Mouse (Mus musculus) stomach, postnatal 0 days (tissue): ENCODE measurements around the gene Ipo4. TPM values are rescaled to one million over a fixed set of nuclear protein-coding genes. Genes with fewer than 3 reads are reported as not detected.

Source experiments
- ATAC-seq: fragments of 200-750 bp; cut with Nextera tagmentation; 2 replicates; pipeline ENCODE4 v1.8.0; 2017; ENCODE audit not compliant: low FRiP score, low TSS enrichment
- DNase-seq: peaks from one replicate; pipeline ENCODE4 v3.0.0-alpha.2; 2016; ENCODE audit warnings: low spot score
- H3K27ac ChIP-seq: fragments of 300-500 bp; sonication (generic); replicated peaks from 2 replicates; pipeline ENCODE4 v1.5.1; 2014; ENCODE audit warnings: mild to moderate bottlenecking, control low read depth
- H3K27me3 ChIP-seq: fragments of 300-500 bp; sonication (generic); 2 replicates; pipeline ENCODE4 v1.6.1; 2014; ENCODE audit warnings: low read length; ENCODE audit not compliant: control insufficient read depth, insufficient read depth
- H3K36me3 ChIP-seq: fragments of 300-500 bp; sonication (generic); 2 replicates; pipeline ENCODE4 v1.6.1; 2014; ENCODE audit warnings: low read length, mixed read lengths; ENCODE audit not compliant: control insufficient read depth, insufficient read depth
- H3K4me1 ChIP-seq: fragments of 300-500 bp; sonication (generic); replicated peaks from 2 replicates; pipeline ENCODE4 v1.6.1; 2014; ENCODE audit warnings: antibody characterized with exemption; ENCODE audit not compliant: control insufficient read depth, insufficient read depth
- H3K4me2 ChIP-seq: fragments of 300-500 bp; sonication (generic); replicated peaks from 2 replicates; pipeline ENCODE4 v1.6.1; 2014; ENCODE audit warnings: low read depth, mild to moderate bottlenecking, control low read depth, moderate library complexity
- H3K4me3 ChIP-seq: fragments of 300-500 bp; sonication (generic); 2 replicates; pipeline ENCODE4 v1.5.1; 2014; ENCODE audit warnings: low read depth, low read length, control low read depth
- H3K9ac ChIP-seq: fragments of 300-500 bp; sonication (generic); 2 replicates; pipeline ENCODE4 v1.6.1; 2014; ENCODE audit warnings: mild to moderate bottlenecking, low read length, control low read depth, mixed read lengths
- H3K9me3 ChIP-seq: fragments of 300-500 bp; sonication (generic); 2 replicates; pipeline ENCODE4 v1.6.1; 2016; ENCODE audit warnings: low read length; ENCODE audit not compliant: control insufficient read depth
- CTCF ChIP-seq: IDR thresholded peaks from 2 replicates; pipeline ENCODE4 v1.5.1; 2016; ENCODE audit warnings: antibody characterized with exemption, low read depth, mild to moderate bottlenecking, moderate library complexity
- EP300 ChIP-seq: optimal IDR thresholded peaks from 2 replicates; pipeline ENCODE3; 2016; ENCODE audit warnings: antibody characterized with exemption
- WGBS: fragments of 180-500 bp; shearing (Covaris S2); extraction: QIAGEN DNeasy Blood & Tissue Kit; methylation state at CpG from one replicate; pipeline ENCODE4 v1.1.7; 2014; 5-methylcytosine and 5-hydroxymethylcytosine counted together
- polyA plus RNA-seq: library from polyadenylated mRNA; unstranded; fragments of >200 nt; fragmentation: Nextera tagmentation; extraction: Ambion mirVana; gene quantifications from 2 replicates; pipeline ENCODE4 v1.2.1, GENCODE M21; 2015

Gene Ipo4
- polyA plus RNA-seq, 1 experiment from 2014 or later = 28.8 TPM

DNA sequence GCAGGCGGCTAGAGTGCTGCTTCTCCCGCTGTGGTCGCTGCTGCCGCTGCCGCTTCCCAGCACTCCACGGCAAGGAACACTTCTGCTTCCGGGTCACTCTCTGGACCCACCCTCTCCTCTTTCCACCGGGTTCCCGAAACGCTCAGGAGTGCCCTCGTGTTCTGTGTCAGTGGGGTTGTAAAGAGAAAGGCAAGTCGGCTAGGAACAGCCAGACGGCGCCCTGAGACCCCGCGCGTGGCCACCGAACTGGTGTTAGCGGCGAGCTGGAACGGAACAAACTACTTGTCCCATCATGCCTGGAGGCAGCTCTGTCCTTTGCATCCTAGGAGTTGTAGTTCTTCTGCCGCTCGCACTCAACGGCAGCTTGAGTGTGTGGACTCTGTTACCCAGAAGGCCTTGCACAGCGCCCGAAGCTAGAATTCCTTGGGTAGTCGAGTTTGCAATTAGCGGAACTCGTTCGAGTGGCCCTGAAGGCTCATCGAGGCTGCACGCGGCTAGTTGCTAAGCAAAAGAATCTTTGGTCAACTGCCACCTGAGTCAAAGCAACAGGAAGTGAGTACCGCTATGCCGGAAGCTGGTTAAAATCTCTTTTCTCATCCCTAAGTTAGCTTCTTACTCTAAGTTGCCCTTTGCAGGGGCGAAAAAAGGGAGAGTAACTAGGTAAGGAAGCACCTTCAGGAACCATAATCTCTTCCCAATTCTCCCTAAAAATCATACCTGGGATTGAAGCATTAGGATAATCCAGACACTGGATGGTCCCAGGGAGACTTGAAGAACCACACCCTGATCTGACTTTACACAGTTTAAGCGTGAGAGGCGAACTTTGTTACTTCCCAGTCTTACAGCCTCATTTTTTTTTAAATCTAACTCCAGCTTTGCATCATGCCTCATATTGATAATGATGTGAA is 36.3 kb upstream of the Ipo4 start, which contains the start of the genes Gmpr2 and Nedd8:
Gmpr2 (plus strand) TSS at position 109 of the 908 bp plus-strand sequence.
Nedd8 (minus strand) TSS at position 292 of the 908 bp plus-strand sequence.
- DNase-seq = peak; percentile 89
- TF ChIP-seq CTCF (no peak), EP300 (no peak)
- no peaks in the 10 kb centered on the region for H3K36me3 ChIP-seq
- no peaks in the 10 kb centered on the region for H3K9me3 ChIP-seq
- ATAC-seq = peak; percentile 97
- H3K4me3 ChIP-seq = peak within 1 kb of the TSS; percentile 78
- H3K27me3 ChIP-seq = no peaks in the 10 kb centered on the region
- H3K4me2 ChIP-seq = peak within 1 kb of the TSS; percentile 84
- WGBS = 1% methylated on average over 38 of the region's 38 CpGs
- H3K9ac ChIP-seq = peak within 1 kb of the TSS; percentile 84
- peak within 1 kb of the TSS; percentile 82 for H3K27ac ChIP-seq
- peaks cover 3% of the 10 kb centered on the region; the same call in 1 of the 2 replicates for H3K4me1 ChIP-seq

DNA sequence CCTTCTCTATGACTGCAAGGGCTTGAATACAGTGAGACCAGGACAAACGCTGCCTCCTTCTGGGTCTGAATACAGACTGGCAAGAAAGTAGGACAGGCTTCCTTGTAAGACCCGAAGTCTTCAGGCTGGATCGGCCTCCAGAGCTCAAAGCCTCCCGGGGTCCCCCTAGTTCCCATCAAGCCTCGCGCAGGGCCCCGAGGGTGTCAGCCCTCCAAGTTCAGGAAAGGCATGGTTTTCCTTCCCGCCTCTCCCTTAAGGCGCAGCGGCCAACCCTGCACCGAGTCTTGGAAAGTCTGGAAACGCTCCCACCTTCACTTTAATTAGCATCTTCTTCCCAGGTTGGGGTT is 35.7 kb upstream of the Ipo4 start:
- Histone ChIP-seq H3K27ac (peak overlapping the region; percentile 82), H3K36me3 (no peaks in the 10 kb centered on the region), H3K9ac (peak overlapping the region; percentile 84), H3K27me3 (no peaks in the 10 kb centered on the region), H3K4me1 (peaks cover 3% of the 10 kb centered on the region; the same call in 1 of the 2 replicates), H3K4me2 (peak overlapping the region; percentile 84), H3K9me3 (no peaks in the 10 kb centered on the region), H3K4me3 (peak overlapping the region; percentile 78)
- DNase-seq (no peak), ATAC-seq (peak; percentile 11; the same call in 1 of the 2 replicates)
- TF ChIP-seq CTCF (no peak; the same call in 1 of the 2 replicates), EP300 (no peak)
- WGBS = 0% methylated on average over 12 of the region's 12 CpGs

DNA sequence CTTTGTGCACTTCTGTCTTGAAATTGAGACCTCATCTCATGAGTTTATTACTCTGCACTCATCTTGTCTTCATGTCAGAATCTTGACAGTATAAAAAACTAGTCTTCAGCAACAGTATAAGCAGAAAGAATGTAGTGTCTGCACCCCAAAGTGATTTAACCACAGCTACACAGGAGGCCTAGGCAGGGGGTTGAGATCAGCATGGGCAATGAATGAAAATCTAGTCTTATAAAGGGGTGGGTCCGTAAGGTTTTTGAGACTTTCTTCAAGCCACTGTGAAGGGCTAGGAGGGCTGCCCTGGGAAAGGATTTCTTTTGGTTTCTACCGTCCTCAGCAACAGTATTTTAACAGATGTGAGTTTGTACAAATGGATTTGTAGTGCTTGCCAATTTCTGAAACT is 24.9 kb upstream of the Ipo4 start:
- whole genome bisulfite sequencing = 30% methylated on average over 2 of the region's 2 CpGs

DNA sequence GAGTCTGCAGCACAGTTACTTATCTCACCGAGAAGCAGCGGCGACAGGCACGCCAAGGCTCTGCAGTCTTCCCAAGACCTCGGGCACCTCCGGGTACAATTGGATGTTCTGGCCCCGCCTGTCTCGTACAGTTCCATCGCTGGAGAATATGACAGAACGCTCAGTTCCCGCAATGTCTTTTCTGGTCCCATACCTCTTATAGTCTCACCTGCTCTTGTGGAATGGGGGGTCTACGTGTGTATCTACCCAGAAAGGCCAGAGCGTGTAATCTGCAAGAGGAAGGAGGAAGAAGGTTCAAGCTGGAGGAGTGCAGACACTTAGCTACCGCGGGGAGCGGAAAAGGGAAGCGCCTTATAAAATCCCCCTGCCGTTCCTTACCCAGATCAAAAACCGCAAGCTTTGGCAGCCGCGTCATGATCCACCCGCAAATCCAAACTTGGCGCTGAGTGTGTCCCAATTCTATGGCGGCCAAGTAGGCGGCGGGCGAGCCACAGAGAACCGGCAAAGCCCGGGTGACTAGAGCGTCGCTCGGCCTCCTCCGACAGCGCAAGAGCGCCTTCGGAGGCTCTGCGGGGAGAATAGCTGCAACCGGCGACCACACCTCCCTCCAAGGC is 24.3 kb upstream of the Ipo4 start, which contains the start of gene Mdp1:
Mdp1 (minus strand) TSS at position 549 of the 614 bp plus-strand sequence.
- H3K36me3 ChIP-seq = no peaks in the 10 kb centered on the region; the same call in 1 of the 2 replicates
- DNase-seq (peak; percentile 88), ATAC-seq (peak; percentile 92)
- H3K9ac ChIP-seq = peak within 1 kb of the TSS; percentile 79
- WGBS = under 1% methylated on average over 39 of the region's 39 CpGs
- no peaks in the 10 kb centered on the region for H3K27me3 ChIP-seq
- TF ChIP-seq EP300 = peak; percentile 71
- peak; percentile 67 for TF ChIP-seq CTCF
- no peaks in the 10 kb centered on the region; the same call in 1 of the 2 replicates for H3K4me1 ChIP-seq
- H3K4me3 ChIP-seq = peak within 1 kb of the TSS; percentile 78
- peak within 1 kb of the TSS; percentile 70 for H3K4me2 ChIP-seq
- H3K9me3 ChIP-seq = no peaks in the 10 kb centered on the region
- peak within 1 kb of the TSS; percentile 75 for H3K27ac ChIP-seq

More for the DNA sequence above, 24.9 kb upstream of the Ipo4 start:
- H3K4me3 ChIP-seq = no peak overlapping the region
- no peak overlapping the region for H3K9ac ChIP-seq
- H3K27me3 ChIP-seq = no peaks in the 10 kb centered on the region
- H3K4me2 ChIP-seq = no peak overlapping the region
- H3K27ac ChIP-seq = no peak overlapping the region; the same call in 1 of the 2 replicates
- ATAC-seq (no peak), DNase-seq (no peak)
- no peak for TF ChIP-seq EP300
- no peak for TF ChIP-seq CTCF
- H3K4me1 ChIP-seq = no peaks in the 10 kb centered on the region; the same call in 1 of the 2 replicates
- no peaks in the 10 kb centered on the region for H3K9me3 ChIP-seq
- H3K36me3 ChIP-seq = no peaks in the 10 kb centered on the region; the same call in 1 of the 2 replicates

DNA sequence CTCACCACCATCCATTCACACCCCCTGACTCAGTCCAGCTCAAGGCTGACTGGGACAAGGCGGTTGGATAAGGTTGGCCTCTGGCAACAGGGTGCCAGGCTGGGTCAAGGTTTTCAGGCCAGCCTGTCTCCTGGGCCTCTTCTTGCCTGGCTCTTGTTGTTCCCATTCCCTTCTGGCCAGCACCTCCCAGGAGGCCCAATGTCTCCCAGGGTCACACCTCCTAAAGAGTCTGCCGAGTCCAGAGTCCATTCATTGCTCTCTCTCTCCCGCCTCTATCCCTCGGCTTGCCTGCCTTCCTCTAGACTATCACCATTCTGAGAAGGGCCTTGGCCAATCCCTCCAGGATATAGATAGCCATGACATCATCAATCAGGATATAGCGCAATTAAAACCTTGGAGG is 22.3 kb upstream of the Ipo4 start:
- DNase-seq = peak; percentile 24
- ATAC-seq = peak; percentile 83
- Histone ChIP-seq H3K9me3 (no peaks in the 10 kb centered on the region), H3K4me2 (no peak overlapping the region), H3K27ac (no peak overlapping the region), H3K4me1 (no peaks in the 10 kb centered on the region; the same call in 1 of the 2 replicates), H3K9ac (no peak overlapping the region), H3K4me3 (no peak overlapping the region), H3K27me3 (no peaks in the 10 kb centered on the region), H3K36me3 (no peaks in the 10 kb centered on the region; the same call in 1 of the 2 replicates)
- WGBS = 79% methylated on average over 5 of the region's 5 CpGs
- TF ChIP-seq CTCF (no peak), EP300 (no peak)
